Mouse (Mus musculus): ENCODE measurements around the gene Txndc5. TPM values are rescaled to one million over a fixed set of nuclear protein-coding genes. Genes with fewer than 3 reads are reported as not detected.

The Txndc5 gene
- total and polyA plus RNA-seq, 2 experiments from 2014 or later: 70.4 to 75.0 TPM

DNA sequence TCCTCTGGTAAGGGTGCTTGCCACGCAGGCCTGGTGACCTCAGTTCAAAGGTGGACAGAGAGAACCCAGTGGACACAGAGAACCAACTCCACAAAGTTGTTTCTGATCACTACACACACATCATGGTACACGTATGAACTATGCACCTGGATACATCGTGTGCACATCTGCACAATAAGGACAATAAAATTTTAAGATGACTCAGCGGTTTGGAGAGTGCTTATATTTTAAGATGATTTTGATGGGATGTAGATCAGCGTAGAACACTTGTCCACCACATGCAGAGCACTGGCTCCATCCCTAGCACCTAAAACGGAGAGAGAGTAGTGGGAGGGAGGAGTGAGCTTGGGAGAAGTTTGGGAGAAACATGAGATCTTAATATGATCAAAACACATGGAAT lies 55.1 kb downstream of the Txndc5 start:
- no peak overlapping the region for H3K4me2 ChIP-seq (ENCODE audit: low read depth)
- no peaks in the 10 kb centered on the region for H3K9me3 ChIP-seq (ENCODE audit: low read length)
- no peaks in the 10 kb centered on the region for H3K27me3 ChIP-seq (ENCODE audit: insufficient read depth, low read length)
- H3K27ac ChIP-seq (ENCODE audit: low read depth, low read length): no peak overlapping the region
- 91% methylated on average over 6 of the region's 6 CpGs for WGBS
- TF ChIP-seq CTCF (IDR thresholded peaks at IDR 0.05; ENCODE audit: low read depth): no peak
- H3K4me3 ChIP-seq (ENCODE audit: low read depth, low read length): no peak overlapping the region
- ATAC-seq (no peak), DNase-seq (no peak)
- H3K9ac ChIP-seq: no peak overlapping the region
- no peaks in the 10 kb centered on the region for H3K36me3 ChIP-seq (ENCODE audit: insufficient read depth)
- H3K4me1 ChIP-seq (ENCODE audit: insufficient read depth): no peaks in the 10 kb centered on the region

DNA sequence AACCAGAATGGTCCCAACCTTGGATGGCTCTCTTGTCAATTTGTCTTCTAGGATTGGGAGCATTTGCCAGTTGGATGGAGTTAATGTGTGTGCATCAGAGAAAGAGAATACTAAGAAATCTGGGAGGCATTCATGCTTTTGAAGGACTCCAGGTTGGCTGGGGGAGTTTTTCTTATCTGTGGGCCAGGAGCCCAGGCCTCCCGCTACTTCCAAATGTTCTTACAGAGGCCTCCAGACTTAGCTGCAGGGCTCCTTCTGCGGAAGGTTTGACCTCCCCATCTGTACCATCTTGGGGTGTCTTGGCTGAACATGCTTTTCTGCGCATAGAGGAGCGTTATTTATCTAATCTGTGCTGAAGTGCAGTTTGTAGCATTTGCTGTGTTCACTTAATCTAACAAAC lies 56.0 kb downstream of the Txndc5 start:
- H3K9me3 ChIP-seq (ENCODE audit: low read length): no peaks in the 10 kb centered on the region
- no peaks in the 10 kb centered on the region for H3K27me3 ChIP-seq (ENCODE audit: insufficient read depth, low read length)
- H3K36me3 ChIP-seq (ENCODE audit: insufficient read depth): no peaks in the 10 kb centered on the region
- H3K9ac ChIP-seq: no peak overlapping the region
- DNase-seq (peak; percentile 14), ATAC-seq (no peak)
- H3K27ac ChIP-seq (ENCODE audit: low read depth, low read length): no peak overlapping the region
- WGBS: 79% methylated on average over 4 of the region's 4 CpGs
- H3K4me1 ChIP-seq (ENCODE audit: insufficient read depth): no peaks in the 10 kb centered on the region
- no peak overlapping the region for H3K4me2 ChIP-seq (ENCODE audit: low read depth)
- TF ChIP-seq CTCF (IDR thresholded peaks at IDR 0.05; ENCODE audit: low read depth): no peak
- no peak overlapping the region for H3K4me3 ChIP-seq (ENCODE audit: low read depth, low read length)

DNA sequence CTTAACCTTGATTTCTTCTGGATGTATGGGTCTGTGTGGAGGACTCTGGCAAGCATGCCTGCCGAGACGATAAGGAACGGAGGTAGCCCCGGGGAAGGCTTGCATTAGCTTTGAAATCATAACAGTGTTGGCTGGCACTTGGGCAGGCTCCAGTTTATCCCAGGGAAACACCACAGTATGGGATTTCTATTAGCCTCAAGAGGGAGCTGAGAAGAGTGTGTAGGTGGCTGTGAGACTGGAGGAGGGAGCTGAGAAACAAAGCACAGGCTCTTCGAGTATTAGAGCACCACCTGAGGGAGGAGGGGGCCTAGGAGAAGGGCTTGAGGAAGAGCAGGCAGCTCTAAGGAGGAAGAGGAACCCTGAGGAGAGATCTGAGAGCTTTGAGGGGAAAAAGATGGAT lies 57.7 kb downstream of the Txndc5 start:
- ATAC-seq (no peak), DNase-seq (no peak)
- Histone ChIP-seq H3K4me2 (ENCODE audit: low read depth) (no peak overlapping the region), H3K9ac (no peak overlapping the region), H3K36me3 (ENCODE audit: insufficient read depth) (no peaks in the 10 kb centered on the region), H3K9me3 (ENCODE audit: low read length) (no peaks in the 10 kb centered on the region), H3K4me1 (ENCODE audit: insufficient read depth) (no peaks in the 10 kb centered on the region), H3K27ac (ENCODE audit: low read depth, low read length) (no peak overlapping the region), H3K4me3 (ENCODE audit: low read depth, low read length) (no peak overlapping the region), H3K27me3 (ENCODE audit: insufficient read depth, low read length) (no peaks in the 10 kb centered on the region)
- WGBS: 78% methylated on average over 5 of the region's 5 CpGs
- no peak for TF ChIP-seq CTCF (IDR thresholded peaks at IDR 0.05; ENCODE audit: low read depth)

DNA sequence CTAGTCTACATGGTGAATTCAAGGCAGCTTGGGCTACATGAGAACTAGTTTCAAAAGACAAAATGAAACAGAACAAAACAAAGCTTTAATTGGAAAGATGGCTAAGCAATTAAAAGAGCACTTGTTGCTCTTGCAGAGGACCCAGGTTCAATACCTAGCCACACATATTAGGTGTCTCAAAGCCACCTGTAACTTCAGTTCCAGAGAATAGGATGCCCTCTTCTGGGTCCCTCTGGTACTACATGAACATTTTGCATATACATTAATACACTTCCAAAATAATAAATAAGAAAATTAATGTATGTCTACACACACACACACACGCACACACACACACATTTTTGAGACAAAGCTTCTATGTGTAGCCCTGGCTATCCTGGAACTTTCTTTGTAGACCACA lies 65.2 kb downstream of the Txndc5 start:
- Histone ChIP-seq H3K4me2 (ENCODE audit: low read depth) (no peak overlapping the region), H3K4me3 (ENCODE audit: low read depth, low read length) (no peak overlapping the region), H3K36me3 (ENCODE audit: insufficient read depth) (no peaks in the 10 kb centered on the region), H3K27ac (ENCODE audit: low read depth, low read length) (no peak overlapping the region), H3K27me3 (ENCODE audit: insufficient read depth, low read length) (no peaks in the 10 kb centered on the region), H3K9me3 (ENCODE audit: low read length) (no peaks in the 10 kb centered on the region), H3K4me1 (ENCODE audit: insufficient read depth) (no peaks in the 10 kb centered on the region), H3K9ac (no peak overlapping the region)
- ATAC-seq (no peak), DNase-seq (no peak)
- no peak for TF ChIP-seq CTCF (IDR thresholded peaks at IDR 0.05; ENCODE audit: low read depth)
- 78% methylated on average over 1 of the region's 1 CpGs for WGBS

DNA sequence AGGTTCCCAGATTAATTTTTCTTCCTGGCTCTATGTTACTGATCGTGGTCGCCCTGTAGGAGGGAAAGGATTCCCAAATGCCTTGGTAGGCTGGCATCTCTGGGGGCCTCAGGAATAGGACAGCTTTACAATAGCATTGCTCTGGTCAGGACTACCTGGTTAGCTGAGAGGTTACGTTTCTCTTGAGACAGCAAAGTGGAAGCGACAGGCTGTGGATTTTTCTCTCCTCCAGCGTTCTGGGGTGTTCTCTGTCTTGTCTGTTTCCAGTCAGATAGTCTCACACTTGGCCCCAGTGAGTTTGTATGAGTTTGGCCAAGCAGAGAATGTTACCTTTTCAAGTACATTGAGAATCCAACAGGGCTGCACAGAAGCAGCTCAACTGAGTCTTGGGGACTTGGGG lies 77.2 kb downstream of the Txndc5 start:
- Histone ChIP-seq H3K36me3 (ENCODE audit: insufficient read depth) (no peaks in the 10 kb centered on the region), H3K4me1 (ENCODE audit: insufficient read depth) (no peaks in the 10 kb centered on the region), H3K9ac (no peak overlapping the region), H3K27me3 (ENCODE audit: insufficient read depth, low read length) (no peaks in the 10 kb centered on the region), H3K4me3 (ENCODE audit: low read depth, low read length) (no peak overlapping the region), H3K9me3 (ENCODE audit: low read length) (no peaks in the 10 kb centered on the region), H3K27ac (ENCODE audit: low read depth, low read length) (no peak overlapping the region), H3K4me2 (ENCODE audit: low read depth) (no peak overlapping the region)
- 84% methylated on average over 5 of the region's 5 CpGs for WGBS
- DNase-seq (no peak), ATAC-seq (no peak)
- no peak for TF ChIP-seq CTCF (IDR thresholded peaks at IDR 0.05; ENCODE audit: low read depth)

Other genes with a start within 250 kb of the Txndc5 start
- gene Bmp6, start 183.7 kb downstream of the Txndc5 start, total RNA-seq (2014; rRNA removed): 8.5 and 16.3 TPM in 2 replicates
- 3.8 TPM in 2 replicates for gene Bmp6, start 183.7 kb downstream of the Txndc5 start, polyA plus RNA-seq (2015; fragmentation: Nextera tagmentation; extraction: Ambion mirVana)
- gene Bloc1s5, start 106.3 kb upstream of the Txndc5 start, total RNA-seq (2014; rRNA removed): 9.8 and 10.3 TPM in 2 replicates
- gene Bloc1s5, start 106.3 kb upstream of the Txndc5 start, polyA plus RNA-seq (2015; fragmentation: Nextera tagmentation; extraction: Ambion mirVana): 20.2 and 22.9 TPM in 2 replicates
- 45.2 and 46.3 TPM in 2 replicates for gene Eef1e1, start 130.2 kb upstream of the Txndc5 start, total RNA-seq (2014; rRNA removed)
- gene Eef1e1, start 130.2 kb upstream of the Txndc5 start, polyA plus RNA-seq (2015; fragmentation: Nextera tagmentation; extraction: Ambion mirVana): 106 and 116 TPM in 2 replicates